ENCODE assay signal across 12 mouse cellular contexts in genomic region chr1:118776594-118777441, GRCm38 (mm10).
DNase-seq lines count a peak whose midpoint lies in the region; ATAC-seq and TF ChIP-seq lines count a peak whose summit lies in the region.
"Had no signal": no experiment of that assay in that cellular context is flagged by ENCODE, and none has a peak within 500 bp of the region (broad histone marks: within the 10 kb centered on the region; RNA-seq: fewer than 3 reads in every experiment).

No protein-coding gene starts in this region.

- H3K4me3 ChIP-seq in intestine, embryonic 14.5 days (ENCODE audit: low read depth, low read length): no peak overlapping the region
- no peak overlapping the region for H3K4me3 ChIP-seq in intestine, postnatal 0 days (ENCODE audit: low read depth, low read length)
- no peak overlapping the region for H3K4me3 ChIP-seq in MEL (ENCODE audit: control insufficient read depth in 1 of 2, insufficient read depth in 1 of 2, low read depth in 2 of 2, low read length in 2 of 2)
- no peak overlapping the region for H3K4me3 ChIP-seq in forebrain, embryonic 14.5 days (ENCODE audit: low read depth, low read length)
- no peak overlapping the region for H3K4me3 ChIP-seq in midbrain, embryonic 11.5 days (ENCODE audit: low read depth, low read length)
- H3K4me3 ChIP-seq: erythroblast, embryonic 14.5 days had no signal

- H3K9me3 ChIP-seq in intestine, embryonic 14.5 days (ENCODE audit: control insufficient read depth, low read length): no peaks in the 10 kb centered on the region
- no peaks in the 10 kb centered on the region for H3K9me3 ChIP-seq in intestine, postnatal 0 days (ENCODE audit: control insufficient read depth)
- no peaks in the 10 kb centered on the region for H3K9me3 ChIP-seq in MEL (replicated peaks; ENCODE audit: insufficient read depth, low read length)
- no peaks in the 10 kb centered on the region for H3K9me3 ChIP-seq in forebrain, embryonic 14.5 days (replicated peaks; ENCODE audit: control insufficient read depth, low read length)
- H3K9me3 ChIP-seq in midbrain, embryonic 11.5 days (ENCODE audit: control insufficient read depth, low read length): no peaks in the 10 kb centered on the region

- no peak overlapping the region for H3K9ac ChIP-seq in intestine, embryonic 14.5 days (ENCODE audit: low read length)
- H3K9ac ChIP-seq in intestine, postnatal 0 days (ENCODE audit: low read depth, low read length): no peak overlapping the region
- no peak overlapping the region for H3K9ac ChIP-seq in MEL (ENCODE audit: control insufficient read depth, low read depth, low read length, poor library complexity, severe bottlenecking)
- H3K9ac ChIP-seq in forebrain, embryonic 14.5 days (ENCODE audit: low read length): no peak overlapping the region
- peak overlapping the region; percentile 20; the same call in 1 of the 2 replicates for H3K9ac ChIP-seq in midbrain, embryonic 11.5 days (ENCODE audit: low read length)

- H3K4me1 ChIP-seq in intestine, embryonic 14.5 days (replicated peaks; ENCODE audit: control insufficient read depth, insufficient read depth, low read length): peaks cover 7% of the 10 kb centered on the region
- H3K4me1 ChIP-seq in intestine, postnatal 0 days (replicated peaks; ENCODE audit: control insufficient read depth, insufficient read depth, low read length): no peaks in the 10 kb centered on the region
- no peaks in the 10 kb centered on the region for H3K4me1 ChIP-seq in MEL (ENCODE audit: control insufficient read depth in 1 of 2, insufficient read depth in 2 of 2, low read length in 2 of 2)
- peaks cover 12% of the 10 kb centered on the region for H3K4me1 ChIP-seq in forebrain, embryonic 14.5 days (ENCODE audit: control insufficient read depth, insufficient read depth, low read length)
- H3K4me1 ChIP-seq in midbrain, embryonic 11.5 days (ENCODE audit: control insufficient read depth, insufficient read depth, low read length): peaks cover 5% of the 10 kb centered on the region; the same call in 1 of the 2 replicates

- 31% methylated on average over 10 of the region's 10 CpGs for WGBS in intestine, embryonic 14.5 days
- WGBS in intestine, postnatal 0 days: 33% methylated on average over 10 of the region's 10 CpGs
- WGBS in forebrain, embryonic 14.5 days: 21% methylated on average over 10 of the region's 10 CpGs
- WGBS in midbrain, embryonic 11.5 days: 40% methylated on average over 10 of the region's 10 CpGs

- ATAC-seq in intestine, embryonic 14.5 days (replicated peaks; ENCODE audit: low FRiP score, low TSS enrichment, low read depth): peak; percentile 67
- ATAC-seq in intestine, postnatal 0 days: no peak
- ATAC-seq in forebrain, embryonic 14.5 days: peak; percentile 92
- peak; percentile 82 for ATAC-seq in midbrain, embryonic 11.5 days (ENCODE audit: low FRiP score)
- ATAC-seq: inflammation-experienced regulatory T-cells, adult 6 months had no signal

- no peak overlapping the region for H3K27ac ChIP-seq in intestine, embryonic 14.5 days (ENCODE audit: low read depth)
- no peak overlapping the region for H3K27ac ChIP-seq in intestine, postnatal 0 days (ENCODE audit: low read depth, low read length)
- no peak overlapping the region for H3K27ac ChIP-seq in MEL (ENCODE audit: control insufficient read depth, low read depth, low read length)
- peak overlapping the region; percentile 86 for H3K27ac ChIP-seq in forebrain, embryonic 14.5 days (ENCODE audit: low read depth, low read length)
- H3K27ac ChIP-seq in midbrain, embryonic 11.5 days (ENCODE audit: low read depth, low read length): peak overlapping the region; percentile 57; the same call in 1 of the 2 replicates

- no peak for TF ChIP-seq CTCF in intestine, postnatal 0 days (IDR thresholded peaks at IDR 0.05; ENCODE audit: low read depth)
- TF ChIP-seq CTCF in MEL (IDR thresholded peaks at IDR 0.05 in 2 of 3, conservative IDR thresholded peaks at IDR 0.05 in 1 of 3; ENCODE audit: control insufficient read depth in 1 of 3, insufficient read depth in 1 of 3, low read depth in 2 of 3, low read length in 3 of 3, poor library complexity in 1 of 3, severe bottlenecking in 1 of 3): no peak

- no peaks in the 10 kb centered on the region for H3K36me3 ChIP-seq in intestine, embryonic 14.5 days (ENCODE audit: control insufficient read depth, insufficient read depth, low read length)
- no peaks in the 10 kb centered on the region for H3K36me3 ChIP-seq in intestine, postnatal 0 days (ENCODE audit: control insufficient read depth, insufficient read depth)
- no peaks in the 10 kb centered on the region for H3K36me3 ChIP-seq in MEL (ENCODE audit: control insufficient read depth in 1 of 2, insufficient read depth in 2 of 2, low read length in 2 of 2)
- no peaks in the 10 kb centered on the region for H3K36me3 ChIP-seq in forebrain, embryonic 14.5 days (ENCODE audit: control insufficient read depth, insufficient read depth, low read length)
- H3K36me3 ChIP-seq in midbrain, embryonic 11.5 days (ENCODE audit: control insufficient read depth, insufficient read depth, low read length): no peaks in the 10 kb centered on the region

- H3K79me2 ChIP-seq in MEL (ENCODE audit: control insufficient read depth, insufficient read depth, low read length, poor library complexity): no peaks in the 10 kb centered on the region

- no peak for TF ChIP-seq EP300 in MEL (IDR thresholded peaks at IDR 0.05; ENCODE audit: low read depth in 1 of 2, low read length in 2 of 2)

- TF ChIP-seq POLR2A in MEL (IDR thresholded peaks at IDR 0.05; ENCODE audit: control insufficient read depth in 1 of 2, insufficient read depth in 1 of 2, low read depth in 1 of 2, low read length in 2 of 2, poor library complexity in 1 of 2): peak in 1 of 2 experiments; percentile 39; a peak in 1 of 4 replicates

- no peaks in the 10 kb centered on the region for H3K27me3 ChIP-seq in intestine, embryonic 14.5 days (replicated peaks; ENCODE audit: control insufficient read depth, insufficient read depth, low read length)
- H3K27me3 ChIP-seq in intestine, postnatal 0 days (replicated peaks; ENCODE audit: control insufficient read depth, insufficient read depth, low read length): no peaks in the 10 kb centered on the region
- no peaks in the 10 kb centered on the region for H3K27me3 ChIP-seq in MEL (ENCODE audit: control insufficient read depth in 1 of 2, insufficient read depth in 2 of 2, low read length in 2 of 2)
- H3K27me3 ChIP-seq in forebrain, embryonic 14.5 days (replicated peaks; ENCODE audit: control insufficient read depth, insufficient read depth, low read length): no peaks in the 10 kb centered on the region
- H3K27me3 ChIP-seq in midbrain, embryonic 11.5 days (ENCODE audit: control insufficient read depth, insufficient read depth, low read length): no peaks in the 10 kb centered on the region

- no peak for TF ChIP-seq RAD21 in MEL (IDR thresholded peaks at IDR 0.05; ENCODE audit: low read depth, low read length)

- no peak overlapping the region for H3K4me2 ChIP-seq in intestine, embryonic 14.5 days (ENCODE audit: low read length)
- no peak overlapping the region for H3K4me2 ChIP-seq in intestine, postnatal 0 days (replicated peaks; ENCODE audit: low read depth)
- H3K4me2 ChIP-seq in forebrain, embryonic 14.5 days (ENCODE audit: low read length): peak overlapping the region; percentile 16; the same call in 1 of the 2 replicates
- H3K4me2 ChIP-seq in midbrain, embryonic 11.5 days: no peak overlapping the region

- DNase-seq in intestine, embryonic 14.5 days (ENCODE audit: low spot score): peak; percentile 64
- peak; percentile 11 for DNase-seq in MEL (ENCODE audit: low read depth, low spot score)
- peak; percentile 87 for DNase-seq in forebrain, embryonic 14.5 days (ENCODE audit: low spot score)
- peak; percentile 85 for DNase-seq in midbrain, embryonic 11.5 days (ENCODE audit: low spot score, missing footprints)
- DNase-seq in adrenal gland, adult 2 months: no peak
- DNase-seq in urinary bladder, postnatal 4 days (ENCODE audit: low spot score in 2 of 2): no peak
- no peak for DNase-seq in cerebellum, adult 9-10 months
- DNase-seq: B cell, adult 2 months; lung, adult 18-20 months had no signal

TF ChIP-seq in MEL, 35 proteins besides CTCF, POLR2A, EP300 and RAD21:
- no peak for TF ChIP-seq GATA1 (IDR thresholded peaks at IDR 0.05; ENCODE audit: low read depth, low read length)
- no peak for TF ChIP-seq MYB (IDR thresholded peaks at IDR 0.05; ENCODE audit: low read depth, low read length)
- TF ChIP-seq CHD2 (IDR thresholded peaks at IDR 0.05; ENCODE audit: low read length): no peak
- TF ChIP-seq BHLHE40 (IDR thresholded peaks at IDR 0.05; ENCODE audit: borderline replicate concordance, low read depth, low read length): no peak
- TF ChIP-seq TBP (IDR thresholded peaks at IDR 0.05; ENCODE audit: low read depth, low read length): no peak
- TF ChIP-seq MEF2A (IDR thresholded peaks at IDR 0.05; ENCODE audit: extremely low read depth, insufficient replicate concordance, low read depth, low read length, poor library complexity, severe bottlenecking): no peak
- TF ChIP-seq USF1 (IDR thresholded peaks at IDR 0.05; ENCODE audit: low read depth, low read length): no peak
- no peak for TF ChIP-seq E2F4 (IDR thresholded peaks at IDR 0.05; ENCODE audit: borderline replicate concordance, low read depth, low read length)

Comparison
In these comparisons a context has a peak if more than half of its experiments do, and no peak if none do; other contexts are left out.
1. DNase-seq: peak in intestine, embryonic 14.5 days (single experiment), MEL (single experiment), forebrain, embryonic 14.5 days (single experiment) and midbrain, embryonic 11.5 days (single experiment); none in adrenal gland, adult 2 months (single experiment), urinary bladder, postnatal 4 days (0 of 2) and cerebellum, adult 9-10 months (single experiment).
2. H3K27ac ChIP-seq: peak in forebrain, embryonic 14.5 days (single experiment) and midbrain, embryonic 11.5 days (single experiment); none in intestine, embryonic 14.5 days (single experiment), intestine, postnatal 0 days (single experiment) and MEL (single experiment).